Mouse (Mus musculus) thymus, postnatal 36 days (tissue): ENCODE measurements around the gene 4930522H14Rik.

ENCODE experiments used
- DNase-seq, 2 experiments: peaks; one replicate each; pipeline ENCODE4 v3.0.0; 2022; ENCODE audit warnings: mixed read lengths in 2 of 2

4930522H14Rik gene

GRCm38 (mm10) chr4:109475078-109475477 lies 56.0 kb downstream of the 4930522H14Rik start:
- no peak for DNase-seq

GRCm38 (mm10) chr4:109472566-109472965 lies 58.5 kb downstream of the 4930522H14Rik start:
- no peak for DNase-seq

- DNase-seq, result no peak
Measured at GRCm38 (mm10) chr4:109471606-109472005, 59.5 kb downstream of the 4930522H14Rik start.

GRCm38 (mm10) chr4:109467687-109468086 lies 63.4 kb downstream of the 4930522H14Rik start:
- DNase-seq, result no peak

- DNase-seq, result no peak
Measured at GRCm38 (mm10) chr4:109463892-109464291, 67.2 kb downstream of the 4930522H14Rik start.

GRCm38 (mm10) chr4:109460421-109461179 lies 70.5 kb downstream of the 4930522H14Rik start:
- DNase-seq, result no peak

GRCm38 (mm10) chr4:109456821-109457220 lies 74.3 kb downstream of the 4930522H14Rik start:
- DNase-seq, result no peak
